Mouse (Mus musculus): Measurements from ENCODE around the gene Slc39a1. TPM values are rescaled to one million over a fixed set of nuclear protein-coding genes. Genes with fewer than 3 reads are reported as not detected.

Slc39a1 gene
- polyA plus RNA-seq (2012; rRNA removed) = 136 and 164 TPM in 2 replicates

GRCm38 (mm10) chr3:90247960-90248745, at the start of gene Slc39a1:
Gene Slc39a1 (plus strand): TSS chr3:90248172.

GRCm38 (mm10) chr3:90213377-90213866, 34.5 kb upstream of the Slc39a1 start, which contains the start of the genes Rps27 and Rab13:
Gene Rps27 (minus strand): TSS chr3:90213651.
Gene Rab13 (plus strand): TSS chr3:90213695.

GRCm38 (mm10) chr3:90231507-90232333, 16.3 kb upstream of the Slc39a1 start, which contains the start of gene Jtb:
Gene Jtb (plus strand): TSS chr3:90231597.

GRCm38 (mm10) chr3:90242984-90243775, 4.8 kb upstream of the Slc39a1 start, which contains the start of gene Creb3l4:
Gene Creb3l4 (minus strand): TSS chr3:90243512.

GRCm38 (mm10) chr3:90253653-90254418, 5.9 kb downstream of the Slc39a1 start, which contains the start of gene Crtc2:
Gene Crtc2 (plus strand): TSS chr3:90254163.

GRCm38 (mm10) chr3:90265034-90265931, 17.3 kb downstream of the Slc39a1 start, which contains the start of gene Dennd4b:
Gene Dennd4b (plus strand): TSS chr3:90265185.

GRCm38 (mm10) chr3:90292345-90293275, 44.6 kb downstream of the Slc39a1 start, which contains the start of gene Gatad2b:
Gene Gatad2b (plus strand): TSS chr3:90293178.

Other genes with a start within 250 kb of the Slc39a1 start
- 30.6 and 31.8 TPM in 2 replicates for gene Hax1, start 249.4 kb upstream of the Slc39a1 start, polyA plus RNA-seq (2012; rRNA removed)
- 43.6 and 47.5 TPM in 2 replicates for gene 4933434E20Rik, start 196.5 kb upstream of the Slc39a1 start, polyA plus RNA-seq (2012; rRNA removed)
- gene Ubap2l, start 195.5 kb upstream of the Slc39a1 start, polyA plus RNA-seq (2012; rRNA removed) = 91.7 and 147 TPM in 2 replicates
- 83.5 and 108 TPM in 2 replicates for gene Tpm3, start 175.5 kb upstream of the Slc39a1 start, polyA plus RNA-seq (2012; rRNA removed)
- gene Nup210l, start 144.0 kb upstream of the Slc39a1 start, polyA plus RNA-seq (2012; rRNA removed) = 0.35 and 0.48 TPM in 2 replicates
- gene Rps27, start 34.5 kb upstream of the Slc39a1 start, polyA plus RNA-seq (2012; rRNA removed) = 1,083 and 1,538 TPM in 2 replicates
- gene Rab13, start 34.5 kb upstream of the Slc39a1 start, polyA plus RNA-seq (2012; rRNA removed) = 8.6 and 13.7 TPM in 2 replicates
- gene Jtb, start 16.6 kb upstream of the Slc39a1 start, polyA plus RNA-seq (2012; rRNA removed) = 97.7 and 117 TPM in 2 replicates
- gene Creb3l4, start 4.7 kb upstream of the Slc39a1 start, polyA plus RNA-seq (2012; rRNA removed) = 10.1 and 10.6 TPM in 2 replicates
- 72.6 and 97.9 TPM in 2 replicates for gene Crtc2, start 6.0 kb downstream of the Slc39a1 start, polyA plus RNA-seq (2012; rRNA removed)
- 46.7 and 50.1 TPM in 2 replicates for gene Dennd4b, start 17.0 kb downstream of the Slc39a1 start, polyA plus RNA-seq (2012; rRNA removed)
- 23.1 and 34.5 TPM in 2 replicates for gene Gatad2b, start 45.0 kb downstream of the Slc39a1 start, polyA plus RNA-seq (2012; rRNA removed)
- gene Slc27a3, start 141.8 kb downstream of the Slc39a1 start, polyA plus RNA-seq (2012; rRNA removed) = 89.8 and 106 TPM in 2 replicates
- 52.9 and 54.0 TPM in 2 replicates for gene Ints3, start 185.4 kb downstream of the Slc39a1 start, polyA plus RNA-seq (2012; rRNA removed)
- gene Npr1, start 217.7 kb downstream of the Slc39a1 start, polyA plus RNA-seq (2012; rRNA removed) = 182 and 195 TPM in 2 replicates
- gene Ilf2, start 228.0 kb downstream of the Slc39a1 start, polyA plus RNA-seq (2012; rRNA removed) = 22.2 and 28.1 TPM in 2 replicates
- 28.8 and 37.7 TPM in 2 replicates for gene Snapin, start 242.9 kb downstream of the Slc39a1 start, polyA plus RNA-seq (2012; rRNA removed)